Mouse (Mus musculus): ENCODE data around the gene Efcab11. TPM values are rescaled to one million over a fixed set of nuclear protein-coding genes. Genes with fewer than 3 reads are reported as not detected.

Efcab11 gene
- polyA plus RNA-seq, 1 experiment from 2014 or later = 2.5 TPM

GRCm38 (mm10) chr12:99724206-99724605 lies 160.0 kb downstream of the Efcab11 start:
- H3K9ac ChIP-seq (replicated peaks) = no peak overlapping the region
- no peaks in the 10 kb centered on the region for H3K9me3 ChIP-seq (replicated peaks)
- no peak for ATAC-seq (ENCODE audit: low FRiP score)
- H3K4me2 ChIP-seq = no peak overlapping the region
- no peaks in the 10 kb centered on the region for H3K36me3 ChIP-seq
- H3K27ac ChIP-seq (replicated peaks) = no peak overlapping the region
- 99% methylated on average over 12 of the region's 12 CpGs for WGBS
- H3K4me3 ChIP-seq (replicated peaks) = no peak overlapping the region
- no peaks in the 10 kb centered on the region for H3K27me3 ChIP-seq (replicated peaks)
- H3K4me1 ChIP-seq = peaks cover 7% of the 10 kb centered on the region; the same call in 1 of the 2 replicates

GRCm38 (mm10) chr12:99723791-99724190 lies 160.4 kb downstream of the Efcab11 start:
- Histone ChIP-seq H3K27me3 (replicated peaks) (no peaks in the 10 kb centered on the region), H3K4me3 (replicated peaks) (no peak overlapping the region), H3K9ac (replicated peaks) (no peak overlapping the region), H3K4me2 (no peak overlapping the region), H3K4me1 (peaks cover 7% of the 10 kb centered on the region; the same call in 1 of the 2 replicates), H3K27ac (replicated peaks) (no peak overlapping the region), H3K9me3 (replicated peaks) (no peaks in the 10 kb centered on the region), H3K36me3 (no peaks in the 10 kb centered on the region)
- WGBS = 84% methylated on average over 8 of the region's 8 CpGs
- no peak for ATAC-seq (ENCODE audit: low FRiP score)

- Histone ChIP-seq H3K4me1 (peaks cover 7% of the 10 kb centered on the region; the same call in 1 of the 2 replicates), H3K27me3 (replicated peaks) (no peaks in the 10 kb centered on the region), H3K9ac (replicated peaks) (no peak overlapping the region), H3K36me3 (no peaks in the 10 kb centered on the region), H3K4me3 (replicated peaks) (no peak overlapping the region), H3K27ac (replicated peaks) (no peak overlapping the region), H3K9me3 (replicated peaks) (no peaks in the 10 kb centered on the region), H3K4me2 (no peak overlapping the region)
- 66% methylated on average over 10 of the region's 10 CpGs for WGBS
- no peak for ATAC-seq (ENCODE audit: low FRiP score)
Measured at GRCm38 (mm10) chr12:99721318-99721717, 162.9 kb downstream of the Efcab11 start.

- Histone ChIP-seq H3K4me1 (peaks cover 12% of the 10 kb centered on the region; the same call in 1 of the 2 replicates), H3K9me3 (replicated peaks) (no peaks in the 10 kb centered on the region), H3K36me3 (no peaks in the 10 kb centered on the region), H3K9ac (replicated peaks) (no peak overlapping the region), H3K27ac (replicated peaks) (no peak overlapping the region), H3K4me3 (replicated peaks) (no peak overlapping the region), H3K4me2 (no peak overlapping the region), H3K27me3 (replicated peaks) (no peaks in the 10 kb centered on the region)
- 92% methylated on average over 11 of the region's 11 CpGs for WGBS
- ATAC-seq (ENCODE audit: low FRiP score) = no peak
Measured at GRCm38 (mm10) chr12:99719777-99720176, 164.5 kb downstream of the Efcab11 start.

- Histone ChIP-seq H3K27me3 (replicated peaks) (no peaks in the 10 kb centered on the region), H3K9ac (replicated peaks) (no peak overlapping the region), H3K9me3 (replicated peaks) (no peaks in the 10 kb centered on the region), H3K27ac (replicated peaks) (no peak overlapping the region), H3K36me3 (no peaks in the 10 kb centered on the region), H3K4me3 (replicated peaks) (no peak overlapping the region), H3K4me2 (no peak overlapping the region), H3K4me1 (peaks cover 12% of the 10 kb centered on the region; the same call in 1 of the 2 replicates)
- ATAC-seq (ENCODE audit: low FRiP score) = no peak
- 91% methylated on average over 2 of the region's 2 CpGs for WGBS
Measured at GRCm38 (mm10) chr12:99718161-99718560, 166.1 kb downstream of the Efcab11 start.

- 0 out of 2 replicates have a peak, but pooled peaks cover 5% of the 10 kb centered on the region for H3K4me1 ChIP-seq
- H3K9me3 ChIP-seq (replicated peaks) = no peaks in the 10 kb centered on the region
- whole genome bisulfite sequencing = 53% methylated on average over 8 of the region's 8 CpGs
- ATAC-seq (ENCODE audit: low FRiP score) = no peak
- H3K27ac ChIP-seq (replicated peaks) = no peak overlapping the region
- H3K27me3 ChIP-seq (replicated peaks) = no peaks in the 10 kb centered on the region
- H3K9ac ChIP-seq (replicated peaks) = no peak overlapping the region
- H3K4me2 ChIP-seq = no peak overlapping the region
- no peaks in the 10 kb centered on the region for H3K36me3 ChIP-seq
- no peak overlapping the region for H3K4me3 ChIP-seq (replicated peaks)
Measured at GRCm38 (mm10) chr12:99716038-99716610, 168.1 kb downstream of the Efcab11 start.

GRCm38 (mm10) chr12:99715129-99716037 lies 168.9 kb downstream of the Efcab11 start:
- Histone ChIP-seq H3K36me3 (no peaks in the 10 kb centered on the region), H3K4me3 (replicated peaks) (no peak overlapping the region), H3K4me1 (0 out of 2 replicates have a peak, but pooled peaks cover 5% of the 10 kb centered on the region), H3K9ac (replicated peaks) (no peak overlapping the region), H3K9me3 (replicated peaks) (no peaks in the 10 kb centered on the region), H3K27me3 (replicated peaks) (no peaks in the 10 kb centered on the region), H3K27ac (replicated peaks) (no peak overlapping the region), H3K4me2 (no peak overlapping the region)
- no peak for ATAC-seq (ENCODE audit: low FRiP score)
- WGBS = 59% methylated on average over 9 of the region's 9 CpGs

GRCm38 (mm10) chr12:99712214-99712613 lies 172.0 kb downstream of the Efcab11 start:
- H3K27ac ChIP-seq (replicated peaks) = no peak overlapping the region
- no peak overlapping the region for H3K9ac ChIP-seq (replicated peaks)
- H3K36me3 ChIP-seq = no peaks in the 10 kb centered on the region
- H3K27me3 ChIP-seq (replicated peaks) = no peaks in the 10 kb centered on the region
- no peak overlapping the region for H3K4me3 ChIP-seq (replicated peaks)
- ATAC-seq (ENCODE audit: low FRiP score) = no peak
- H3K9me3 ChIP-seq (replicated peaks) = no peaks in the 10 kb centered on the region
- 0 out of 2 replicates have a peak, but pooled peaks cover 5% of the 10 kb centered on the region for H3K4me1 ChIP-seq
- 35% methylated on average over 5 of the region's 5 CpGs for WGBS
- no peak overlapping the region for H3K4me2 ChIP-seq

- Histone ChIP-seq H3K4me1 (no peaks in the 10 kb centered on the region), H3K27ac (replicated peaks) (no peak overlapping the region), H3K27me3 (replicated peaks) (no peaks in the 10 kb centered on the region), H3K9ac (replicated peaks) (no peak overlapping the region), H3K9me3 (replicated peaks) (no peaks in the 10 kb centered on the region), H3K36me3 (no peaks in the 10 kb centered on the region), H3K4me3 (replicated peaks) (no peak overlapping the region), H3K4me2 (no peak overlapping the region)
- 90% methylated on average over 8 of the region's 8 CpGs for WGBS
- ATAC-seq (ENCODE audit: low FRiP score) = no peak
Measured at GRCm38 (mm10) chr12:99702248-99702647, 182.0 kb downstream of the Efcab11 start.

- no peaks in the 10 kb centered on the region for H3K27me3 ChIP-seq (replicated peaks)
- WGBS = 62% methylated on average over 7 of the region's 7 CpGs
- no peaks in the 10 kb centered on the region for H3K36me3 ChIP-seq
- H3K9me3 ChIP-seq (replicated peaks) = no peaks in the 10 kb centered on the region
- no peak overlapping the region for H3K4me3 ChIP-seq (replicated peaks)
- no peak for ATAC-seq (ENCODE audit: low FRiP score)
- H3K9ac ChIP-seq (replicated peaks) = no peak overlapping the region
- no peak overlapping the region for H3K27ac ChIP-seq (replicated peaks)
- H3K4me2 ChIP-seq = no peak overlapping the region
- no peaks in the 10 kb centered on the region for H3K4me1 ChIP-seq
Measured at GRCm38 (mm10) chr12:99700380-99700779, 183.9 kb downstream of the Efcab11 start.

- Histone ChIP-seq H3K27ac (replicated peaks) (no peak overlapping the region), H3K36me3 (no peaks in the 10 kb centered on the region), H3K9ac (replicated peaks) (no peak overlapping the region), H3K9me3 (replicated peaks) (no peaks in the 10 kb centered on the region), H3K27me3 (replicated peaks) (no peaks in the 10 kb centered on the region), H3K4me2 (no peak overlapping the region), H3K4me3 (replicated peaks) (no peak overlapping the region), H3K4me1 (no peaks in the 10 kb centered on the region)
- 61% methylated on average over 5 of the region's 5 CpGs for WGBS
- no peak for ATAC-seq (ENCODE audit: low FRiP score)
Measured at GRCm38 (mm10) chr12:99699379-99700023, 184.7 kb downstream of the Efcab11 start.
